Mouse (Mus musculus) cerebellum, adult 2 months (tissue): ENCODE measurements at regions not wholly inside any gene's neighbourhood (a gene's known extent, or its start where the extent isn't known, plus 50 kb on each side); places are given as distances from the start of the nearest gene placed in this dataset.

Source experiments
- CTCF ChIP-seq: fragments of 200-500 bp; IDR thresholded peaks from 2 replicates; pipeline ENCODE4 v1.5.1; 2011; ENCODE audit warnings: low read depth, mild to moderate bottlenecking, control low read depth, low read length, moderate library complexity, borderline replicate concordance; ENCODE audit not compliant: insufficient read depth
- POLR2A ChIP-seq: fragments of 200-500 bp; IDR thresholded peaks from 2 replicates; pipeline ENCODE4 v1.6.1; 2011; ENCODE audit warnings: low read length, control low read depth, borderline replicate concordance; ENCODE audit not compliant: insufficient read depth

DNA sequence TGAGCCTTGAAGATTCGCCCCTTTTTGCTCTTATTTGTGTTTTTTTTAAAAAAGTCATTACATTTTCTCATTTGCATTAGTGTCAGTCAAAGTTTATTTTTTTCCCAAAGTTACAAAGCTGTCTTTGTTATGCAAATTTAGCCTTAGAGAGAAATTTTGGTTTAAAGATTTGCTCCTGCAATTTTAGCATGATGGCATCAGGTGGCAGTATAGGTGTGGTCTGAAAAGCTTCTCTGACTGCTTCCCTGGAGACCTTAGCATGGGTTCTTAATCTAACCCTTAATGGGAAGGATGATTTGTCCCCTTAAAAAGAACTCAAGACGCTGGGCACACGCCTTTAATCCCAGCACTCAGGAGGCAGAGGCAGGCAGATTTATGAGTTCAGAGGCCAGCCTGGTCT, 451.2 kb downstream of the Slc4a3 start:
- TF ChIP-seq CTCF (no peak), POLR2A (no peak)
